In the genomic region with DNA sequence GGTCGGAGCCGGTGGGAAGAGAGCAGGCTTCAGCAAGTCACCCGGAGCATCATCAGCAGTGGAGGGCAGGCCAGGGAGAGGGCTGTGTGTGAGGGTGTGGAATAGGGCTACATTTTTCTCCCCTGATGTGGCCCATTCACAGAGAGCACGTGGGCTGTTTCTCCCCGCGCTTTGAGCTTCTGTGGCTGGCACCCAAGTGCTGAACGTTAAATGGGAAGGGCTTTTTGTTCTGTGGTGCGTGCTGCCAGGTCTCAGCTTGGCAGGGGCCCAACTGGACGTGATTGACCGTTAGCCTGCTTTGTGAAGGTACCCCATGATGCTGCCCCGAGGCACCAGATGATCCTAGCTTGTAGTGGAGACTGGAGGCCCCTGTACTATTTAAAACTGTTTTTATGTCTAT, we compare ENCODE assay signal across 11 mouse cellular contexts. TPM values are rescaled to one million over a fixed set of nuclear protein-coding genes. Genes with fewer than 3 reads are reported as not detected.
DNase-seq lines count a peak whose midpoint lies in the region; ATAC-seq lines count a peak whose summit lies in the region.
"Had no signal": no experiment of that assay in that cellular context is flagged by ENCODE, and none has a peak within 500 bp of the region (broad histone marks: within the 10 kb centered on the region; RNA-seq: fewer than 3 reads in every experiment).

No protein-coding gene starts in this region.

- H3K36me3 ChIP-seq in midbrain, embryonic 13.5 days = peaks cover 69% of the 10 kb centered on the region
- H3K36me3 ChIP-seq in midbrain, embryonic 11.5 days (ENCODE audit: control insufficient read depth, insufficient read depth, low read length) = peaks cover 9% of the 10 kb centered on the region; the same call in 1 of the 2 replicates
- peaks cover 13% of the 10 kb centered on the region; the same call in 1 of the 2 replicates for H3K36me3 ChIP-seq in midbrain, embryonic 15.5 days (replicated peaks)

- H3K4me1 ChIP-seq in midbrain, embryonic 13.5 days (replicated peaks) = peaks cover 44% of the 10 kb centered on the region
- peaks cover 24% of the 10 kb centered on the region for H3K4me1 ChIP-seq in midbrain, embryonic 11.5 days (ENCODE audit: control insufficient read depth, insufficient read depth, low read length)
- peaks cover 32% of the 10 kb centered on the region for H3K4me1 ChIP-seq in midbrain, embryonic 15.5 days

- H3K9me3 ChIP-seq in midbrain, embryonic 13.5 days = no peaks in the 10 kb centered on the region
- no peaks in the 10 kb centered on the region for H3K9me3 ChIP-seq in midbrain, embryonic 11.5 days (ENCODE audit: control insufficient read depth, low read length)
- no peaks in the 10 kb centered on the region for H3K9me3 ChIP-seq in midbrain, embryonic 15.5 days

- H3K4me2 ChIP-seq in midbrain, embryonic 13.5 days (replicated peaks) = no peak overlapping the region
- no peak overlapping the region for H3K4me2 ChIP-seq in midbrain, embryonic 11.5 days
- H3K4me2 ChIP-seq in midbrain, embryonic 15.5 days = no peak overlapping the region

- peak; percentile 37 for DNase-seq in gastrocnemius, postnatal 10 days
- no peak for DNase-seq in gastrocnemius, adult 8-10 months (ENCODE audit: low spot score in 2 of 2)
- DNase-seq in midbrain, embryonic 11.5 days (ENCODE audit: low spot score, missing footprints) = no peak
- peak; percentile 54 to 58 for DNase-seq in adrenal gland, postnatal 36 days
- no peak for DNase-seq in thymus, postnatal 25 days
- no peak for DNase-seq in cerebellum, postnatal 36 days
- DNase-seq: thymus, postnatal 4 days had no signal

- peak; percentile 37; the same call in 1 of the 2 replicates for ATAC-seq in midbrain, embryonic 13.5 days
- ATAC-seq in midbrain, embryonic 11.5 days (ENCODE audit: low FRiP score) = no peak
- 0 out of 2 replicates have a peak, but pooled peaks have one; percentile 22 for ATAC-seq in midbrain, embryonic 15.5 days (replicated peaks)

- WGBS in midbrain, embryonic 13.5 days = 75% methylated on average over 11 of the region's 11 CpGs
- 95% methylated on average over 11 of the region's 11 CpGs for WGBS in midbrain, embryonic 11.5 days
- WGBS in midbrain, embryonic 15.5 days = 63% methylated on average over 11 of the region's 11 CpGs

- no peak overlapping the region for H3K4me3 ChIP-seq in midbrain, embryonic 13.5 days (replicated peaks)
- H3K4me3 ChIP-seq in midbrain, embryonic 11.5 days (ENCODE audit: low read depth, low read length) = no peak overlapping the region
- no peak overlapping the region for H3K4me3 ChIP-seq in midbrain, embryonic 15.5 days
- H3K4me3 ChIP-seq: left cerebral cortex, adult 2 months had no signal

- no peak overlapping the region for H3K9ac ChIP-seq in midbrain, embryonic 13.5 days (replicated peaks)
- H3K9ac ChIP-seq in midbrain, embryonic 11.5 days (ENCODE audit: low read length) = no peak overlapping the region
- H3K9ac ChIP-seq in midbrain, embryonic 15.5 days = no peak overlapping the region

- H3K27ac ChIP-seq in midbrain, embryonic 13.5 days = 0 out of 2 replicates have a peak overlapping the region, but pooled peaks have one; percentile 5
- no peak overlapping the region for H3K27ac ChIP-seq in midbrain, embryonic 11.5 days (ENCODE audit: low read depth, low read length)
- H3K27ac ChIP-seq in midbrain, embryonic 15.5 days = no peak overlapping the region
- H3K27ac ChIP-seq: macrophage had no signal

- no peaks in the 10 kb centered on the region for H3K27me3 ChIP-seq in midbrain, embryonic 13.5 days
- no peaks in the 10 kb centered on the region for H3K27me3 ChIP-seq in midbrain, embryonic 11.5 days (ENCODE audit: control insufficient read depth, insufficient read depth, low read length)
- H3K27me3 ChIP-seq in midbrain, embryonic 15.5 days (replicated peaks) = no peaks in the 10 kb centered on the region

RNA-seq across cellular contexts. Expression of gene Slc6a6, which starts 48.3 kb away (rescaled TPM):
- total RNA-seq in gastrocnemius, postnatal 10 days (2021) = 10 to 100 TPM; 43.1 to 64.5 TPM
- total RNA-seq in gastrocnemius, adult 8-10 months (2022) = 10 to 100 TPM; 66.0 to 81.7 (median 77.6) TPM
- 84.4 and 89.8 TPM in 2 replicates for polyA plus RNA-seq in midbrain, embryonic 13.5 days (2015; fragmentation: Nextera tagmentation; extraction: Ambion mirVana)
- 43.6 and 45.6 TPM in 2 replicates for polyA plus RNA-seq in midbrain, embryonic 11.5 days (2014; fragmentation: Nextera tagmentation; extraction: Ambion mirVana)
- total RNA-seq in adrenal gland, postnatal 36 days (2021) = 100 to 1,000 TPM; 331 to 678 TPM
- polyA plus RNA-seq in midbrain, embryonic 15.5 days (2015; fragmentation: Nextera tagmentation; extraction: Ambion mirVana) = 117 and 123 TPM in 2 replicates

Comparison
In these comparisons a context has a peak if more than half of its experiments do, and no peak if none do; other contexts are left out.
1. DNase-seq: peak in gastrocnemius, postnatal 10 days (single experiment) and adrenal gland, postnatal 36 days (2 of 2); none in gastrocnemius, adult 8-10 months (0 of 2), midbrain, embryonic 11.5 days (single experiment), thymus, postnatal 25 days (single experiment) and cerebellum, postnatal 36 days (0 of 2).
2. RNA of gene Slc6a6, which starts 48.3 kb away (total RNA-seq): 331 to 678 TPM in adrenal gland, postnatal 36 days; 66.0 to 81.7 TPM in gastrocnemius, adult 8-10 months and 43.1 to 64.5 TPM in gastrocnemius, postnatal 10 days; every median in the first group is over 4 times any median in the second.